Mouse (Mus musculus): ENCODE measurements around the gene Uimc1. TPM values are rescaled to one million over a fixed set of nuclear protein-coding genes. Genes with fewer than 3 reads are reported as not detected.

The Uimc1 gene
- polyA plus RNA-seq (2015; fragmentation: Nextera tagmentation; extraction: Ambion mirVana), result 22.0 and 31.5 TPM in 2 replicates

DNA sequence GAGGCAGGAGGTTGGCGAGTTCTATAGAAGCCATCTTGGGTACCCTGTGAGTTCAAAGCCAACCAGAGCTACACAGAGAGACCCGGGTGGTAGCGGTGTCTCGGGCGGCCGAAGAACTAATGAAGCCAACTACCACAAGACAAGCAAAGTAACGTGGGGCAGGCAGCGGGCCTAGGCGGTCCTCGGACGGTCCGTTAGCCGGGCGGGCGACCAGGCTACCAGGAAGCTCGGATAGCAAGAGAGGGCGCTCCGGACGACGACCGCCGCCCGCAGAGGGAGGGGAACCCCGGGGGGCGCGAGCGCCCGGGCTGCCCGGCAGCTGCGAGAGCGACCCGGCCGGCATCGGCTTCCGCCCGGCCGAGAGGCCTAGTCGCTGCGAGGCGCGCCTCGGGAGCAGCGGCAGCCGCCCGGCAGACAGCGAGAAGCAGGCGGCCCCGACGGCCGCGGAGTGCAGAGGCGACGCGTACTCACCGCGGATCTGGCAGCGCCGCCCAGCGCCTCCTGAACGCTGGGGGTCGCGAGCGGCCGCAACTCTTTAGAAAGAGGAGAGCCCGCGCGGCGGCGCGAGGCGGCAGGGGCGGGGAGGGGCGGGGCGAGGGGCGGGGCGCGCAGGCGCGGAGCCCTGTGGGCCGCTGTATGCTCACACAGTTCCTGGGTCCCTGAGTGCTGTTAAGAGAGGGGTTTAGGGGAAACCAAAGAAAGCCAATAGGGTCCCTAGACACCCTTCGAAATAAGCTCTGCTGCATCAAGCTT lies at the start of gene Uimc1:
Gene Uimc1 (minus strand): TSS at position 575 of the 753 bp plus-strand sequence.
- under 1% methylated on average over 71 of the region's 81 CpGs for WGBS
- H3K27me3 ChIP-seq (ENCODE audit: control insufficient read depth, insufficient read depth, low read length), result no peaks in the 10 kb centered on the region
- peak within 1 kb of the TSS; percentile 77 for H3K27ac ChIP-seq (ENCODE audit: low read length)
- H3K9me3 ChIP-seq (replicated peaks; ENCODE audit: control insufficient read depth, low read length), result no peaks in the 10 kb centered on the region
- ATAC-seq (ENCODE audit: insufficient read depth, low FRiP score), result peak; percentile 95
- peak within 1 kb of the TSS; percentile 64 for H3K4me3 ChIP-seq (replicated peaks; ENCODE audit: low read length)
- peaks cover 6% of the 10 kb centered on the region for H3K4me1 ChIP-seq (ENCODE audit: control insufficient read depth, insufficient read depth, low read length)
- peak within 1 kb of the TSS; percentile 60 for H3K4me2 ChIP-seq (ENCODE audit: low read depth, low read length)
- H3K9ac ChIP-seq (ENCODE audit: low read length), result peak within 1 kb of the TSS; percentile 85
- no peaks in the 10 kb centered on the region for H3K36me3 ChIP-seq (ENCODE audit: control insufficient read depth, insufficient read depth, low read length)

- H3K4me2 ChIP-seq (ENCODE audit: low read depth, low read length), result no peak overlapping the region
- H3K4me3 ChIP-seq (replicated peaks; ENCODE audit: low read length), result no peak overlapping the region
- no peaks in the 10 kb centered on the region for H3K27me3 ChIP-seq (ENCODE audit: control insufficient read depth, insufficient read depth, low read length)
- no peaks in the 10 kb centered on the region for H3K9me3 ChIP-seq (replicated peaks; ENCODE audit: control insufficient read depth, low read length)
- H3K9ac ChIP-seq (ENCODE audit: low read length), result no peak overlapping the region
- 0 out of 2 replicates have a peak, but pooled peaks cover under 1% of the 10 kb centered on the region for H3K4me1 ChIP-seq (ENCODE audit: control insufficient read depth, insufficient read depth, low read length)
- no peak overlapping the region for H3K27ac ChIP-seq (ENCODE audit: low read length)
- no peaks in the 10 kb centered on the region for H3K36me3 ChIP-seq (ENCODE audit: control insufficient read depth, insufficient read depth, low read length)
- no peak for ATAC-seq (ENCODE audit: insufficient read depth, low FRiP score)
- WGBS, result 78% methylated on average over 2 of the region's 2 CpGs
These were observed 40.2 kb upstream of the Uimc1 start for GRCm38 (mm10) chr13:55140271-55140670.

- H3K27me3 ChIP-seq (ENCODE audit: control insufficient read depth, insufficient read depth, low read length), result no peaks in the 10 kb centered on the region
- WGBS, result 7% methylated on average over 5 of the region's 5 CpGs
- H3K9me3 ChIP-seq (replicated peaks; ENCODE audit: control insufficient read depth, low read length), result no peaks in the 10 kb centered on the region
- no peak overlapping the region for H3K4me3 ChIP-seq (replicated peaks; ENCODE audit: low read length)
- H3K4me2 ChIP-seq (ENCODE audit: low read depth, low read length), result no peak overlapping the region
- 0 out of 2 replicates have a peak, but pooled peaks cover 2% of the 10 kb centered on the region for H3K4me1 ChIP-seq (ENCODE audit: control insufficient read depth, insufficient read depth, low read length)
- H3K36me3 ChIP-seq (ENCODE audit: control insufficient read depth, insufficient read depth, low read length), result peaks cover 12% of the 10 kb centered on the region; the same call in 1 of the 2 replicates
- H3K27ac ChIP-seq (ENCODE audit: low read length), result no peak overlapping the region
- no peak overlapping the region for H3K9ac ChIP-seq (ENCODE audit: low read length)
- no peak for ATAC-seq (ENCODE audit: insufficient read depth, low FRiP score)
These were observed 35.3 kb upstream of the Uimc1 start for GRCm38 (mm10) chr13:55135382-55135781.

GRCm38 (mm10) chr13:55133448-55133847 lies 33.3 kb upstream of the Uimc1 start, which contains the start of gene Gm17617:
Gene Gm17617, minus strand, starts transcription at chr13:55133548.
- no peak within 1 kb of the TSS for H3K4me2 ChIP-seq (ENCODE audit: low read depth, low read length)
- 91% methylated on average over 2 of the region's 2 CpGs for WGBS
- H3K9ac ChIP-seq (ENCODE audit: low read length), result no peak within 1 kb of the TSS
- no peak within 1 kb of the TSS for H3K27ac ChIP-seq (ENCODE audit: low read length)
- no peak within 1 kb of the TSS for H3K4me3 ChIP-seq (replicated peaks; ENCODE audit: low read length)
- H3K4me1 ChIP-seq (ENCODE audit: control insufficient read depth, insufficient read depth, low read length), result 0 out of 2 replicates have a peak, but pooled peaks cover 2% of the 10 kb centered on the region
- no peaks in the 10 kb centered on the region for H3K27me3 ChIP-seq (ENCODE audit: control insufficient read depth, insufficient read depth, low read length)
- no peak for ATAC-seq (ENCODE audit: insufficient read depth, low FRiP score)
- H3K36me3 ChIP-seq (ENCODE audit: control insufficient read depth, insufficient read depth, low read length), result peaks cover 14% of the 10 kb centered on the region; the same call in 1 of the 2 replicates
- H3K9me3 ChIP-seq (replicated peaks; ENCODE audit: control insufficient read depth, low read length), result no peaks in the 10 kb centered on the region

DNA sequence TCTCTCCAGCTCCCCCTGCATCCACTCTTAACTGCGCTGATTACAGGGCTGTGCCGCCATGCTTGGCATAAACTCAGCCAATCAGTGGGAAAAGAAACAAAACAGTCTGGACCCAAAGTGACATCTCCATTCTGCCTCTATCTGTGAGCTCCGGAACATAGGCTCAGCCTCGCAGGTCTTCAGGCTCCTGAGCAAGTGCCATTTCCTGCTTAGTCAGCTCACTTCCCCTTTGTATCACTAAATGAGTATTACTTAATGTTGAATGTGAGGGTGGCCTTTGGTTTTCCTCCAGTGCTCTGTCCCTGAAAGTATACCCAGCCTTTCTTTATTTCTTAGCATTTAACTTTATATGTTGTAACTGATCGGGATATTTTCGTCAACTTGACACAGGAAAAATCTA lies 24.8 kb upstream of the Uimc1 start:
- ATAC-seq (ENCODE audit: insufficient read depth, low FRiP score), result no peak
- no peak overlapping the region for H3K4me3 ChIP-seq (replicated peaks; ENCODE audit: low read length)
- H3K27ac ChIP-seq (ENCODE audit: low read length), result no peak overlapping the region
- H3K9ac ChIP-seq (ENCODE audit: low read length), result no peak overlapping the region
- H3K36me3 ChIP-seq (ENCODE audit: control insufficient read depth, insufficient read depth, low read length), result peaks cover 16% of the 10 kb centered on the region
- WGBS, result 87% methylated on average over 6 of the region's 6 CpGs
- no peaks in the 10 kb centered on the region for H3K27me3 ChIP-seq (ENCODE audit: control insufficient read depth, insufficient read depth, low read length)
- no peaks in the 10 kb centered on the region for H3K9me3 ChIP-seq (replicated peaks; ENCODE audit: control insufficient read depth, low read length)
- H3K4me1 ChIP-seq (ENCODE audit: control insufficient read depth, insufficient read depth, low read length), result no peaks in the 10 kb centered on the region
- no peak overlapping the region for H3K4me2 ChIP-seq (ENCODE audit: low read depth, low read length)

DNA sequence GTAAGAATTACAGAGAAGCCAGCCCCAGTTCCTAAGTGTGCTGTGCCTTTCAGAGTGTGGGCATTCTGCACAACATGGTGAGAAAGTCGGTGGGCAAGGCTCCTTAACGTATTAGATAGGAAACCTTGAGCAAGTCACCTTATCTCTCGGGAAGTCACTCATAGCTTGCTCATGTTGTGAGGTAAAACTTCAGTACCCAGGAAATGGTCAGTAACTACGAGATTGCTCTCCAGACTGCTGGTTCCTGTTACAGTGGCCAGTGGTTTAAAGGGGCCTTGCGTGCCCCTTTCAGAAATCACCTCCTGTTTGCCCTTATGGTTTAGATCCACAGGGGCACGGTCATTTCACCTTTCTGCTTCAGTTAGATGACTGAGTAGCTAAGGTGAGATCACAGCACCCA lies 14.3 kb upstream of the Uimc1 start:
- no peak overlapping the region for H3K27ac ChIP-seq (ENCODE audit: low read length)
- no peak for ATAC-seq (ENCODE audit: insufficient read depth, low FRiP score)
- H3K9ac ChIP-seq (ENCODE audit: low read length), result no peak overlapping the region
- no peak overlapping the region for H3K4me3 ChIP-seq (replicated peaks; ENCODE audit: low read length)
- H3K36me3 ChIP-seq (ENCODE audit: control insufficient read depth, insufficient read depth, low read length), result peaks cover 14% of the 10 kb centered on the region; the same call in 1 of the 2 replicates
- H3K27me3 ChIP-seq (ENCODE audit: control insufficient read depth, insufficient read depth, low read length), result no peaks in the 10 kb centered on the region
- H3K9me3 ChIP-seq (replicated peaks; ENCODE audit: control insufficient read depth, low read length), result no peaks in the 10 kb centered on the region
- H3K4me2 ChIP-seq (ENCODE audit: low read depth, low read length), result no peak overlapping the region
- H3K4me1 ChIP-seq (ENCODE audit: control insufficient read depth, insufficient read depth, low read length), result no peaks in the 10 kb centered on the region
- WGBS, result 78% methylated on average over 6 of the region's 6 CpGs

GRCm38 (mm10) chr13:55107694-55108093 lies 7.6 kb upstream of the Uimc1 start:
- H3K27ac ChIP-seq (ENCODE audit: low read length), result no peak overlapping the region
- H3K9me3 ChIP-seq (replicated peaks; ENCODE audit: control insufficient read depth, low read length), result no peaks in the 10 kb centered on the region
- H3K4me2 ChIP-seq (ENCODE audit: low read depth, low read length), result no peak overlapping the region
- H3K4me1 ChIP-seq (ENCODE audit: control insufficient read depth, insufficient read depth, low read length), result peaks cover 6% of the 10 kb centered on the region
- H3K27me3 ChIP-seq (ENCODE audit: control insufficient read depth, insufficient read depth, low read length), result no peaks in the 10 kb centered on the region
- 80% methylated on average over 8 of the region's 8 CpGs for WGBS
- ATAC-seq (ENCODE audit: insufficient read depth, low FRiP score), result no peak
- H3K9ac ChIP-seq (ENCODE audit: low read length), result no peak overlapping the region
- no peaks in the 10 kb centered on the region for H3K36me3 ChIP-seq (ENCODE audit: control insufficient read depth, insufficient read depth, low read length)
- no peak overlapping the region for H3K4me3 ChIP-seq (replicated peaks; ENCODE audit: low read length)

- H3K9ac ChIP-seq (ENCODE audit: low read length), result no peak overlapping the region
- WGBS, result 89% methylated on average over 4 of the region's 4 CpGs
- no peaks in the 10 kb centered on the region for H3K9me3 ChIP-seq (replicated peaks; ENCODE audit: control insufficient read depth, low read length)
- no peak for ATAC-seq (ENCODE audit: insufficient read depth, low FRiP score)
- no peaks in the 10 kb centered on the region for H3K27me3 ChIP-seq (ENCODE audit: control insufficient read depth, insufficient read depth, low read length)
- no peaks in the 10 kb centered on the region for H3K36me3 ChIP-seq (ENCODE audit: control insufficient read depth, insufficient read depth, low read length)
- H3K4me1 ChIP-seq (ENCODE audit: control insufficient read depth, insufficient read depth, low read length), result peaks cover 6% of the 10 kb centered on the region
- H3K4me3 ChIP-seq (replicated peaks; ENCODE audit: low read length), result no peak overlapping the region
- H3K27ac ChIP-seq (ENCODE audit: low read length), result no peak overlapping the region
- H3K4me2 ChIP-seq (ENCODE audit: low read depth, low read length), result no peak overlapping the region
These were observed 7.0 kb upstream of the Uimc1 start for GRCm38 (mm10) chr13:55107116-55107515.

- Histone ChIP-seq H3K4me3 (replicated peaks; ENCODE audit: low read length) (peak overlapping the region; percentile 75), H3K36me3 (ENCODE audit: control insufficient read depth, insufficient read depth, low read length) (no peaks in the 10 kb centered on the region), H3K9me3 (replicated peaks; ENCODE audit: control insufficient read depth, low read length) (no peaks in the 10 kb centered on the region), H3K4me1 (ENCODE audit: control insufficient read depth, insufficient read depth, low read length) (peaks cover 6% of the 10 kb centered on the region), H3K9ac (ENCODE audit: low read length) (peak overlapping the region; percentile 82), H3K4me2 (ENCODE audit: low read depth, low read length) (peak overlapping the region; percentile 73), H3K27me3 (ENCODE audit: control insufficient read depth, insufficient read depth, low read length) (no peaks in the 10 kb centered on the region), H3K27ac (ENCODE audit: low read length) (peak overlapping the region; percentile 75; the same call in 1 of the 2 replicates)
- 18% methylated on average over 8 of the region's 8 CpGs for WGBS
- no peak for ATAC-seq (ENCODE audit: insufficient read depth, low FRiP score)
These were observed 6.0 kb upstream of the Uimc1 start for GRCm38 (mm10) chr13:55105953-55106691.

Measured in stomach, embryonic 16.5 days (tissue).